Mouse (Mus musculus) midbrain, embryonic 11.5 days (tissue): ENCODE data around the gene Gigyf1. TPM values are rescaled to one million over a fixed set of nuclear protein-coding genes. Genes with fewer than 3 reads are reported as not detected.

Experiments
- ATAC-seq: fragments of 200-750 bp; cut with Nextera tagmentation; 2 replicates; pipeline ENCODE4 v1.8.0; 2017; ENCODE audit warnings: moderate TSS enrichment, moderate library complexity; ENCODE audit not compliant: low FRiP score
- DNase-seq: peaks from one replicate; pipeline ENCODE4 v3.0.0; 2015; ENCODE audit warnings: low spot score; ENCODE audit errors: missing footprints
- H3K27ac ChIP-seq: fragments of 300-500 bp; sonication (generic); 2 replicates; pipeline ENCODE4 v1.5.1; 2014; ENCODE audit warnings: low read depth, low read length
- H3K27me3 ChIP-seq: fragments of 300-500 bp; sonication (generic); 2 replicates; pipeline ENCODE4 v1.6.1; 2014; ENCODE audit warnings: mild to moderate bottlenecking, low read length, moderate library complexity, mixed read lengths; ENCODE audit not compliant: control insufficient read depth, insufficient read depth
- H3K36me3 ChIP-seq: fragments of 300-500 bp; sonication (generic); 2 replicates; pipeline ENCODE4 v1.6.1; 2014; ENCODE audit warnings: mild to moderate bottlenecking, low read length, moderate library complexity, mixed read lengths; ENCODE audit not compliant: control insufficient read depth, insufficient read depth
- H3K4me1 ChIP-seq: fragments of 300-500 bp; sonication (generic); 2 replicates; pipeline ENCODE4 v1.6.1; 2014; ENCODE audit warnings: low read length; ENCODE audit not compliant: control insufficient read depth, insufficient read depth
- H3K4me2 ChIP-seq: fragments of 300-500 bp; sonication (generic); 2 replicates; pipeline ENCODE4 v1.6.1; 2014; ENCODE audit warnings: mild to moderate bottlenecking, moderate library complexity
- H3K4me3 ChIP-seq: fragments of 300-500 bp; sonication (generic); 2 replicates; pipeline ENCODE4 v1.5.1; 2014; ENCODE audit warnings: low read depth, low read length
- H3K9ac ChIP-seq: fragments of 300-500 bp; sonication (generic); 2 replicates; pipeline ENCODE4 v1.6.1; 2014; ENCODE audit warnings: low read length
- H3K9me3 ChIP-seq: fragments of 300-500 bp; sonication (generic); 2 replicates; pipeline ENCODE4 v1.6.1; 2016; ENCODE audit warnings: low read length; ENCODE audit not compliant: control insufficient read depth
- WGBS: fragments of 180-500 bp; shearing (Covaris S2); extraction: QIAGEN DNeasy Blood & Tissue Kit; methylation state at CpG from one replicate; pipeline ENCODE4 v1.1.7; 2014; 5-methylcytosine and 5-hydroxymethylcytosine counted together
- polyA plus RNA-seq: library from polyadenylated mRNA; unstranded; fragments of >200 nt; fragmentation: Nextera tagmentation; extraction: Ambion mirVana; gene quantifications from 2 replicates; pipeline ENCODE4 v1.2.1, GENCODE M21; 2014

The Gigyf1 gene
- polyA plus RNA-seq, 1 experiment from 2014 or later: 10.5 TPM

DNA sequence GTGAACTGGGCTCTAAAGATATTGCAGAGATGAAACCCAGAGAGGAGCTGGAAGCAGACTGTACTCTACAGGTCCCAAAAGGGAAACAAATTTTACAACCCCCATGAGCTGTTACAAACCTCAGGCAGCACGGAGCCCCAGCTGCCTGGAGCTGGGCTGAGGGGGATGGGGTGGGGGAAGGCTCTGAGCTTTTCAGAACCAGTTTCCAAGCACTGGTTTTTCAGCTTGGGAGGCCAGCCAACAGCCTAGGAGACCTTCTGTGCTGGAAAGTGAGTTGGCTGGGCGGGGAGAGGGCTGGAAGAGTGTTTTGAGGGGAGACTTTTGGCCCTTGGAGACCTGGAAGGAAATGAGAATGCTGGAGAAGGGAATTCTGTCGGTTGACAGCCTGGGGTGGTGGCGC lies 26.8 kb upstream of the Gigyf1 start:
- 59% methylated on average over 4 of the region's 4 CpGs for WGBS
- DNase-seq: no peak
- Histone ChIP-seq H3K9ac (no peak overlapping the region), H3K4me3 (no peak overlapping the region), H3K4me1 (no peaks in the 10 kb centered on the region), H3K36me3 (no peaks in the 10 kb centered on the region), H3K27ac (no peak overlapping the region), H3K4me2 (no peak overlapping the region), H3K27me3 (no peaks in the 10 kb centered on the region), H3K9me3 (no peaks in the 10 kb centered on the region)
- ATAC-seq: no peak

DNA sequence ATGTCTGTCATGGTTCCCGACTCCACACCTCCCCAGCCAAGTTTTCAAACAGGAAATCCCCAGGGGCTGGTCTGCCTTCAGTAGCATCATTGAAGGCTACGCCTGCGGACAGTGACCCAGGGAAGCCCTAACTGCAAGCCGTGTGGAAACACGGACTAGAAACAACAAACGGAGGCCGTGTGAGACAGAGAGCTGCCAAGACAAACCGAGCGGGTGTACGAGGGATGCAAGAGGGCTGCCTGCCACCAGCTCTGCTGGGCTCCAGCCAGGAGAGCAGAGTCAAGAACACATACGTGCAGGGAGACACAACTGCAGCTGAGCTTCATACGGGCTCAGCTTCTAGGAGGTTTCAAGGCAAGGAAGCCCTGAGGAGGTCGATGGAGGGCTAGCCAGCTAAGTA lies 24.5 kb upstream of the Gigyf1 start:
- 80% methylated on average over 13 of the region's 13 CpGs for WGBS
- Histone ChIP-seq H3K27ac (no peak overlapping the region), H3K4me2 (no peak overlapping the region), H3K4me1 (no peaks in the 10 kb centered on the region), H3K27me3 (no peaks in the 10 kb centered on the region), H3K36me3 (no peaks in the 10 kb centered on the region), H3K9ac (no peak overlapping the region), H3K4me3 (no peak overlapping the region), H3K9me3 (no peaks in the 10 kb centered on the region)
- ATAC-seq (no peak), DNase-seq (no peak)

DNA sequence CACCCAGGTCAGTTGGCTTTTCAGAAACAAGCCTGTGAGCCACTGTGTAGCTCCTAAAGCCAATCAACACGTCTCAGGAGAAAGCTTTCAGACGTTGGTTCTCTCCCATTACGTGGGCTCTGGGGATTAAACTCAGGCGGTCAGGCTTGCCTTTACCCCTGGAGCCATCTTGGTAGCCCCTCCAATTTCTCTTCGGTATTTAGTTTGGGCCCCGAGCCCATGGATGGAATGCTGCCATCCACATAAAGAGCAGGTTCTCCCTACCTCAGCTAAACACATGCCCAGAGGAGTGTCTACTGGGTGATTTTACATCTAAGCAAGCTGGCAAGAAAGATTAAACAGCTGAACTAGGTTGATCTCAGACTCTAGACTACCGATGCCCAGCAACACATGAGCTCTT lies 18.2 kb upstream of the Gigyf1 start:
- WGBS: 91% methylated on average over 7 of the region's 7 CpGs
- Histone ChIP-seq H3K4me2 (no peak overlapping the region), H3K4me3 (no peak overlapping the region), H3K9me3 (no peaks in the 10 kb centered on the region), H3K27me3 (no peaks in the 10 kb centered on the region), H3K27ac (no peak overlapping the region), H3K36me3 (no peaks in the 10 kb centered on the region), H3K4me1 (peaks cover 9% of the 10 kb centered on the region), H3K9ac (no peak overlapping the region)
- ATAC-seq: no peak
- no peak for DNase-seq

DNA sequence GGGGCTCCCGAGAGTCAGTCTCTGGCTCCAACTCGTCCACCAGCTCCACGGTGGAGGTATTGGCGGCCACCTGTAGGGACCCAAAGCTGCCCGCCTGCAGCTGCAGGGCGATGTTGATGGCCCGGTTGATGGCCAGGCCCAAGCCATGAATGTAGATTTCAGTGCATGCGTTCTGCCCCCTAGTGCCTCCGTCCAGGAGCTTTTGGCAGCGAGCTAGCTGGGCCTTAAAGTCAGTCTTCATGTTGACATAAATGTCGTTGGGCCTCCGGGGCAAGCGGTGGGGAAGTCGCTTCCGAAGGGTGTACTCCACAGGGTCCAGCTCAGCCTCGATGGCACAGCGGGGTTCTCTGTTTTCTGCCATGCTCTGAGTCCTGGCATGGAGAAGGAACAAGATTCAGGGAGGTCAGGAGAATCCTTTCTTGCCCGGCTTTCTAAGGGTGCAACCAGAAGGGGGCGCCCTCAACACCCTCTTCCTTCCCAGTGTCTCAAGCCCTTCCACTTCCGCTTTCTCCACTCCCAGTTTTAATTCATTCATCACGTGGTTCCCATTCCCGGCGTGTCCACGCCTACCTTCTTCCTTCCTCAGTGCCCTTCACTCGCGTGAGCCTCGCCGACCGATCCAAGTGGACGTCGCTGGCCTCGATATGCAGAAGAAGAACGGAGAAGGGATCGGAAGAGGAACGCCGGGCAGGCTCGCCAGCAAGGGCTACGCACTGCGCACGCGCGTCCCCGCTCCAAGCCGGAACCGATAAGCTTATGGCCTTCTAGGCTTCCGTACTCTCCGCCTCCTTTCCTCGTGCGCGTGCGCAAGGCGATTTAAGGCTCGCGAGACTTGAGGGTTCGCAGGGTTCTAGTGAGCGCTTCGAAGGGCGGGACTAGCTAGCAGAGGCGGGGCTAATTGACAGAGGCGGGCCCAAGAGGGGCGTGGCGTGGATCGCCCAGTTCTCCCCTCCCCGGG lies 16.4 kb upstream of the Gigyf1 start, which contains the start of gene Pop7:
TSS of gene Pop7 (minus strand) at position 810 of the 958 bp plus-strand sequence.
- DNase-seq (peak; percentile 100), ATAC-seq (peak; percentile 94)
- peaks cover 9% of the 10 kb centered on the region for H3K4me1 ChIP-seq
- H3K27me3 ChIP-seq: no peaks in the 10 kb centered on the region
- peak within 1 kb of the TSS; percentile 89 for H3K27ac ChIP-seq
- no peaks in the 10 kb centered on the region for H3K9me3 ChIP-seq
- H3K36me3 ChIP-seq: no peaks in the 10 kb centered on the region
- H3K4me3 ChIP-seq: peak within 1 kb of the TSS; percentile 61
- H3K4me2 ChIP-seq: peak within 1 kb of the TSS; percentile 78
- 3% methylated on average over 64 of the region's 64 CpGs for WGBS
- peak within 1 kb of the TSS; percentile 86 for H3K9ac ChIP-seq

DNA sequence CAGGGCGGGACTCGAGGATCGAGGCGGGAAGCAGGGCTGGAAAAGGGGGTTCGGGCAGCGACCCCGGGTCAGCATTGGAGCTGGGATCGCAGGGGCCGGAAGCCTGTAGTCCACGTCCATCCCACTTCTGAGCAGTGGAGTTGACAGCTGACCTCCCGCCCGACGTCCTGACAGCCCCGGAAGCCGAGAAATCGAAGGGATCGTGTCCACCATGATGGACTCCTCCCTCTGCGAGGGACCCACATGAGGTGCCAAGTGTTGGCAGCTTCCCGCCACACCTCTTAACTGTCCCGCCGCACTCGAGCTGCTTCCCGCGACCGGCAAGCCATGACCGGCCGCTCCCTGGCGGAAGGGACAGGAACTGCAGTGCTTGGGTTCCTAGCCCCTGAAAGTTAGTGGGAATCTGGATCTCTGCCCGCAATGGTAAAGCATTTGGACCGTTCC lies 15.7 kb upstream of the Gigyf1 start:
- no peaks in the 10 kb centered on the region for H3K27me3 ChIP-seq
- H3K9ac ChIP-seq: peak overlapping the region; percentile 60
- peaks cover 9% of the 10 kb centered on the region for H3K4me1 ChIP-seq
- H3K9me3 ChIP-seq: no peaks in the 10 kb centered on the region
- DNase-seq (no peak), ATAC-seq (peak; percentile 81)
- WGBS: 1% methylated on average over 30 of the region's 30 CpGs
- peak overlapping the region; percentile 61 for H3K4me3 ChIP-seq
- peak overlapping the region; percentile 42 for H3K27ac ChIP-seq
- H3K4me2 ChIP-seq: peak overlapping the region; percentile 63
- no peaks in the 10 kb centered on the region for H3K36me3 ChIP-seq

DNA sequence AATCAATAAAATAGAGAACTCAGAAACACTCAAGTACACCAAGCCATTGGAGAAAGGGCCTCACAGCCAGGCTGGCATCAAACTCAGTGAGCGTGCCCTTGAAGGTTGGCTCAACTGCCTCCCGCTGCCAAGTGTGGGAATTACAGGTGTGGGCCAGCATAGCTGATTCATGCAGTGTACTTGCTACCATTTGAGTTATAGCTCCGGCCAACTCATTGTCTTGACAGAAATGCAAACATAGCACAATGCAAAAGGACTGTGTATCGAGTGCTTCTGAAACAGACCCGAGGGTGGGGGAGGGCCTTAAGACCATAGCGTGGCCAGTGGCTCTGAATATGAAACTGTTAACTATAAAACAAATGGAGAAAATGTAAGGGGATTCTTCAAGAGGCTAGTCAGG lies 14.3 kb upstream of the Gigyf1 start:
- Histone ChIP-seq H3K9me3 (no peaks in the 10 kb centered on the region), H3K4me2 (no peak overlapping the region), H3K4me3 (no peak overlapping the region), H3K9ac (no peak overlapping the region), H3K27me3 (no peaks in the 10 kb centered on the region), H3K4me1 (peaks cover 9% of the 10 kb centered on the region), H3K27ac (no peak overlapping the region), H3K36me3 (no peaks in the 10 kb centered on the region)
- DNase-seq: no peak
- no peak for ATAC-seq
- 89% methylated on average over 6 of the region's 6 CpGs for WGBS

DNA sequence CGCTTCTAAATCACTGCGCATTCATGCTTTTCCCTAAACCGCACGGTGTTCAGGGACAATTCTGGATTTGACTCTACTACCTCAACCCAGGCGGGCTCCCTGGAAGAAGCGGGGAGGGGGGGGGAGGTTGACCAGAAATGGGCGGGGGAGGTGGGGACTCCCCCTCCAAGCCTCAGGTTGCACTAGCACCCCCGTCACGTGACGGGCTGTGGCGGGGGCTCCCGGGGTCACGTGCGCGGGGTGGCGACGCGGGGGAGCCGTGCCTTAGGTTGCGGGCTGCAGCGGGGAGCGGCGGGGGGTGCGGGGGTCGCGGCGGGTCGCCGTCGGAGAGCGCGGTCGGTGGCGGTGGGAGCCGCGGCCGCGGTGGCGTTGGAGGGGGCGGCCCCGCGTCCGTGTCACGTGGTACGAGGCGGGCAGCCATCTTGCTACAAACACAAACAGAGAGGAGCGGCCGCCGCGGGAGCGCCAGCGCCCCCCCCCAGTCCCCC lies 8.3 kb upstream of the Gigyf1 start:
- no peaks in the 10 kb centered on the region for H3K36me3 ChIP-seq
- H3K27me3 ChIP-seq: no peaks in the 10 kb centered on the region
- DNase-seq (peak; percentile 94), ATAC-seq (peak; percentile 85)
- H3K4me2 ChIP-seq: peak overlapping the region; percentile 92
- H3K4me1 ChIP-seq: peaks cover 26% of the 10 kb centered on the region
- peak overlapping the region; percentile 79 for H3K27ac ChIP-seq
- 2% methylated on average over 24 of the region's 52 CpGs for WGBS
- peak overlapping the region; percentile 99 for H3K9ac ChIP-seq
- H3K9me3 ChIP-seq: no peaks in the 10 kb centered on the region
- peak overlapping the region; percentile 100 for H3K4me3 ChIP-seq

DNA sequence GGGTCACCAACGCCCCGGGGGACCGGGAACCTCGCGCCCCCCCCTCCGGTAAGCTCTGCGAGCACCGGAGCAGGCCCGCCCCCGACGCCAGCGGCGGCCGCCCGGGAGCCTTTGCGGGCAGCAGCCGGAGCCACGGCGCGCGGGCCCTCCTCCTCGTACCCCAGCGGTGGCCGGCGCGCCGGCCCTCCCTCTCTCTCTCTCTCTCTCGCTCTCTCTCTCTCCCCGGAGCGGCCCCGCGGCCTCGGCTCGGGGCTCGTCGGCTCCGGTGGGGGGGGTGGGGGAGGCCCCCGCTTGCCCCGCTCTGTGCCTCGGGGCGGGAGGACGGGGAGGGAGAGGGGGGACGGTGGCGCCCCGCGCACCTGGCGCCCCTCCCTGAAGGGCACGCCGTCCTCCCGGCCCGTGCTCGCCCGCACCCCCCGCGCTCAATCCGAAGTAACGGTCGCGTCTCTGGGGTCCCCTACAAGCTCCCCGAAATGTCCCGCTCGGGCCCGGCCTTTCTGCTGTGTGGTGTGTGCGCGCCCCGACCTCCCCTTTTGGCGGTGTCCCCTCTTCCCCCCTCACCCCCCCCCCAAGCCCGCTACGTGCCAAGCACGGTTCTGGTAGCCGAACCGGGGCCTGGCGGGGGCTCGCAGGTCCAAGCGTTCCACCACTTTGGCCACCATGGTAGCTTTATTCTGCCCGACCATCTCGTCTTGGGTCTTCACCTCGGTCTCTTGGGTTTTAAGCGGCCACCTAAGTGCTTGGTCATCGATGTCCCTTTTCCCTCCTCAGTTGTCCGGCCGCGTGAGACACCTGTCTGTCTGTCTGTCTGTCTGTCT lies 7.6 kb upstream of the Gigyf1 start:
- Histone ChIP-seq H3K36me3 (no peaks in the 10 kb centered on the region), H3K27ac (peak overlapping the region; percentile 79), H3K4me1 (peaks cover 26% of the 10 kb centered on the region), H3K4me3 (peak overlapping the region; percentile 100), H3K9me3 (no peaks in the 10 kb centered on the region), H3K4me2 (peak overlapping the region; percentile 92), H3K27me3 (no peaks in the 10 kb centered on the region), H3K9ac (peak overlapping the region; percentile 99)
- WGBS: under 1% methylated on average over 49 of the region's 83 CpGs
- DNase-seq (peak; percentile 91), ATAC-seq (peak; percentile 65)
